Mouse (Mus musculus) hindbrain, embryonic 15.5 days (tissue): ENCODE results near the gene Neurl1b. TPM values are rescaled to one million over a fixed set of nuclear protein-coding genes. Genes with fewer than 3 reads are reported as not detected.

Experiments
- ATAC-seq: fragments of 200-750 bp; cut with Nextera tagmentation; 2 replicates; pipeline ENCODE4 v1.8.0; 2017; ENCODE audit warnings: low read depth, moderate number of reproducible peaks, moderate TSS enrichment; ENCODE audit not compliant: low FRiP score
- H3K27ac ChIP-seq: fragments of 300-500 bp; sonication (generic); replicated peaks from 2 replicates; pipeline ENCODE4 v1.5.1; 2015; ENCODE audit warnings: mild to moderate bottlenecking, inconsistent platforms
- H3K27me3 ChIP-seq: fragments of 300-500 bp; sonication (generic); 2 replicates; pipeline ENCODE4 v1.6.1; 2015; ENCODE audit warnings: control low read depth, inconsistent platforms
- H3K36me3 ChIP-seq: fragments of 300-500 bp; sonication (generic); 2 replicates; pipeline ENCODE4 v1.6.1; 2015; ENCODE audit warnings: control low read depth, inconsistent platforms
- H3K4me1 ChIP-seq: fragments of 300-500 bp; sonication (generic); replicated peaks from 2 replicates; pipeline ENCODE4 v1.6.1; 2015; ENCODE audit warnings: control low read depth, inconsistent platforms
- H3K4me2 ChIP-seq: fragments of 300-500 bp; sonication (generic); 2 replicates; pipeline ENCODE4 v1.6.1; 2015; ENCODE audit warnings: moderate library complexity, mild to moderate bottlenecking, inconsistent platforms
- H3K4me3 ChIP-seq: fragments of 300-500 bp; sonication (generic); 2 replicates; pipeline ENCODE4 v1.5.1; 2015; ENCODE audit warnings: mild to moderate bottlenecking, inconsistent platforms
- H3K9ac ChIP-seq: fragments of 300-500 bp; sonication (generic); 2 replicates; pipeline ENCODE4 v1.6.1; 2015; ENCODE audit warnings: inconsistent platforms
- H3K9me3 ChIP-seq: fragments of 300-500 bp; sonication (generic); 2 replicates; pipeline ENCODE4 v1.6.1; 2016; ENCODE audit warnings: control low read depth, inconsistent platforms
- WGBS: fragments of 180-500 bp; shearing (Covaris S2); methylation state at CpG from one replicate; pipeline ENCODE4 v1.1.7; 2015; 5-methylcytosine and 5-hydroxymethylcytosine counted together
- polyA plus RNA-seq: library from polyadenylated mRNA; unstranded; fragments of >200 nt; fragmentation: Nextera tagmentation; extraction: Ambion mirVana; gene quantifications from 2 replicates; pipeline ENCODE4 v1.2.1, GENCODE M21; 2015

The Neurl1b gene
- polyA plus RNA-seq, 1 experiment from 2014 or later = 1.6 TPM

GRCm38 (mm10) chr17:26487917-26488316 lies 73.3 kb downstream of the Neurl1b start:
- no peaks in the 10 kb centered on the region for H3K27me3 ChIP-seq
- no peak overlapping the region for H3K9ac ChIP-seq
- H3K4me1 ChIP-seq = no peaks in the 10 kb centered on the region
- H3K9me3 ChIP-seq = no peaks in the 10 kb centered on the region
- no peaks in the 10 kb centered on the region for H3K36me3 ChIP-seq
- WGBS = 93% methylated on average over 4 of the region's 4 CpGs
- no peak overlapping the region for H3K4me2 ChIP-seq
- no peak overlapping the region for H3K4me3 ChIP-seq
- no peak for ATAC-seq
- H3K27ac ChIP-seq = no peak overlapping the region

GRCm38 (mm10) chr17:26488711-26489403 lies 74.2 kb downstream of the Neurl1b start:
- Histone ChIP-seq H3K36me3 (no peaks in the 10 kb centered on the region), H3K4me1 (no peaks in the 10 kb centered on the region), H3K27me3 (no peaks in the 10 kb centered on the region), H3K4me3 (no peak overlapping the region), H3K27ac (no peak overlapping the region), H3K4me2 (no peak overlapping the region), H3K9ac (no peak overlapping the region), H3K9me3 (no peaks in the 10 kb centered on the region)
- no peak for ATAC-seq
- 89% methylated on average over 8 of the region's 8 CpGs for WGBS

GRCm38 (mm10) chr17:26490072-26490471 lies 75.4 kb downstream of the Neurl1b start:
- no peak for ATAC-seq
- Histone ChIP-seq H3K27ac (no peak overlapping the region), H3K9me3 (no peaks in the 10 kb centered on the region), H3K4me1 (no peaks in the 10 kb centered on the region), H3K4me2 (no peak overlapping the region), H3K27me3 (no peaks in the 10 kb centered on the region), H3K9ac (no peak overlapping the region), H3K4me3 (no peak overlapping the region), H3K36me3 (no peaks in the 10 kb centered on the region)
- WGBS = 94% methylated on average over 10 of the region's 10 CpGs

- Histone ChIP-seq H3K9me3 (no peaks in the 10 kb centered on the region), H3K9ac (no peak overlapping the region), H3K4me3 (no peak overlapping the region), H3K4me2 (no peak overlapping the region), H3K27ac (no peak overlapping the region), H3K27me3 (no peaks in the 10 kb centered on the region), H3K36me3 (no peaks in the 10 kb centered on the region), H3K4me1 (no peaks in the 10 kb centered on the region)
- ATAC-seq = no peak
- WGBS = 87% methylated on average over 2 of the region's 2 CpGs
These were observed 76.3 kb downstream of the Neurl1b start for GRCm38 (mm10) chr17:26490910-26491309.

GRCm38 (mm10) chr17:26492246-26492645 lies 77.6 kb downstream of the Neurl1b start:
- no peak overlapping the region for H3K27ac ChIP-seq
- WGBS = 85% methylated on average over 3 of the region's 3 CpGs
- no peaks in the 10 kb centered on the region for H3K27me3 ChIP-seq
- H3K4me3 ChIP-seq = no peak overlapping the region
- H3K4me2 ChIP-seq = no peak overlapping the region
- no peaks in the 10 kb centered on the region for H3K9me3 ChIP-seq
- H3K9ac ChIP-seq = no peak overlapping the region
- H3K4me1 ChIP-seq = no peaks in the 10 kb centered on the region
- ATAC-seq = no peak
- no peaks in the 10 kb centered on the region for H3K36me3 ChIP-seq

- ATAC-seq = no peak
- Histone ChIP-seq H3K27me3 (no peaks in the 10 kb centered on the region), H3K36me3 (no peaks in the 10 kb centered on the region), H3K4me3 (no peak overlapping the region), H3K27ac (no peak overlapping the region), H3K9me3 (no peaks in the 10 kb centered on the region), H3K9ac (no peak overlapping the region), H3K4me1 (no peaks in the 10 kb centered on the region), H3K4me2 (no peak overlapping the region)
- 84% methylated on average over 4 of the region's 4 CpGs for WGBS
These were observed 80.2 kb downstream of the Neurl1b start for GRCm38 (mm10) chr17:26494642-26495468.

Other genes with a start within 250 kb of the Neurl1b start
- gene Pdia2, start 215.7 kb upstream of the Neurl1b start, polyA plus RNA-seq = 0.13 and 0.38 TPM in 2 replicates
- gene Rgs11, start 211.9 kb upstream of the Neurl1b start, polyA plus RNA-seq = 18.7 TPM in 2 replicates
- 193 and 206 TPM in 2 replicates for gene Arhgdig, start 207.0 kb upstream of the Neurl1b start, polyA plus RNA-seq
- gene Fam234a, start 170.6 kb upstream of the Neurl1b start, polyA plus RNA-seq = 34.2 and 35.6 TPM in 2 replicates
- 99.8 and 104 TPM in 2 replicates for gene Luc7l, start 161.9 kb upstream of the Neurl1b start, polyA plus RNA-seq
- gene Ergic1, start 146.7 kb downstream of the Neurl1b start, polyA plus RNA-seq = 91.3 and 97.3 TPM in 2 replicates
- gene Dusp1, start 147.3 kb downstream of the Neurl1b start, polyA plus RNA-seq = 27.7 and 34.6 TPM in 2 replicates
- 95.2 and 104 TPM in 2 replicates for gene Atp6v0e, start 248.4 kb downstream of the Neurl1b start, polyA plus RNA-seq